Mouse (Mus musculus): ENCODE measurements around the gene Pacsin3. TPM values are rescaled to one million over a fixed set of nuclear protein-coding genes. Genes with fewer than 3 reads are reported as not detected.

Gene Pacsin3
- polyA plus RNA-seq, 1 experiment, result 17.0 TPM

DNA sequence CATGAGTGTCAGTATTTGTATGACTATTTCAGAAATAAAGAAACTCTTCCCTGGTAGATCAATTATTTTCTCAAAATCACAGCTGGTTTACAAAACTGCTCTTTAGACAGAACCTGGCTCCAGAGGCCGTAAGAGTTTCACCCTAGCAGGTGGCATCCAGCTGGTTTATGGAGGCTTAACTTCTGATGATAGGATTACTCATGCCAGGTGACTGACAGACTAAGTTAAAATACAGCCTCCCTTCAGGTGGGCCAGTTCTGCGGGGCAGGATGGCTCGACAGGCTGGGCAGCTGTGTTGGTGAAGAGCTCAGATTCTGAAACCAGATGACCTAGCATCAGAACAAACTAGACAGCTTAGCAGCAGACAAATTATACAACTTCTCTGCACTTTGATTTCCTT, 53.8 kb downstream of the Pacsin3 start:
- TF ChIP-seq POLR2A (IDR thresholded peaks at IDR 0.05; ENCODE audit: borderline replicate concordance, extremely low read depth, insufficient read depth, insufficient read length, poor library complexity, severe bottlenecking), result no peak
- no peak for TF ChIP-seq CTCF (IDR thresholded peaks at IDR 0.05; ENCODE audit: borderline replicate concordance, extremely low read depth, insufficient read depth, insufficient read length)
- DNase-seq (ENCODE audit: low read depth), result no peak

DNA sequence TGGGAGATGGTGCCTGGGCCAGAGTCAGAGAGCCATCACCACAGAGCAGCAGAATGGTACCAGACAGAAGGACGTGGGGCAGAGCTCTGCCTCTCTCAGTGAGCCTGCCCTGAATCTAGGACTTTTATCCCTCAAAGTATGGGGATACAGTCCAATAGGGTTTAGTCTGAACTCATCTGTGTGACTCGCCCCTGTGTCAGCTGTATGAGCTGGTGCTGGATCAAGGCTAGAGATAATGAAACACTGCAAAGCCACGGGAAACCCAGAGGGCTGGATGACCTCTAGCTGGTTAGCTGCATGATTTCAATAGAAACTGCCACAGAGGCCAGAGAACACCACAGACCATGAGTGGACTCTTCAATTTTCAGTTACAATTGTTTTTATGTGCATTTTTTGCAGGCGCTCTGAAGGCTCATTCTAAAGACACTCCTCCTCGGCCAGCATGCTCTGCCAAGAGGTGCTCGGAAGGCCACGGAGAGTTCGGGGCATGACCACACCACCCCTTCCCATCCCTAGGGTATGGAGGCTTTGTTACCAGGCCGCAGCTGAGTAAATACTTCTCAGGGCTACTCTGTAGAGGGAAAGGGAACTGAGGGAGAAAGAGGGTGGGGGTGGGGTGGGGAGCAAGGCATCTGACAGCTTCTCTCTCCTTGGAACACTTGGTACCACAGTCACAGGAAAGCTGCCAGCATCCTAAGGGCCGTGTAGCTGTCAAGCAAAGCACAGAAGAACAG, 57.0 kb downstream of the Pacsin3 start:
- no peak for TF ChIP-seq CTCF (IDR thresholded peaks at IDR 0.05; ENCODE audit: borderline replicate concordance, extremely low read depth, insufficient read depth, insufficient read length)
- no peak for TF ChIP-seq POLR2A (IDR thresholded peaks at IDR 0.05; ENCODE audit: borderline replicate concordance, extremely low read depth, insufficient read depth, insufficient read length, poor library complexity, severe bottlenecking)
- DNase-seq (ENCODE audit: low read depth), result peak; percentile 51

DNA sequence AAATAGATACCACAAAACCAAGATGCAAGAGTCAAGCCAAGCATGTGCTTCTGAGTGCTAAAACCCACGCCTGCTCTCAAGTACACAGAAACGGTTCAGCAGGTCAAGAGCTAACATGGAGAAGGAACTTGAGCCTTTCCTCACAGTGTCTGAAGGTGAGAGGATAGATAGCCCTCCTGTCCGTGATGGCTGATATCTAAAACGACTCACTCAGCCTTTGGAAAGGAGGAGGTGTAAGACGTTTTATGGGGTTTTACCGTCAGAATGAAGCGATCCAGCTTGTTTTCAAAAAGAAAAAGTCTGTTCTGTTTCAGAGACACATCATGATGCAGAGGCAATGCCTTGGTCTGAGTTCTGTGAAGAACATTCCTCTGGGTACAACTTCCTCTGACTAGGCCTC, 58.4 kb downstream of the Pacsin3 start:
- no peak for TF ChIP-seq POLR2A (IDR thresholded peaks at IDR 0.05; ENCODE audit: borderline replicate concordance, extremely low read depth, insufficient read depth, insufficient read length, poor library complexity, severe bottlenecking)
- TF ChIP-seq CTCF (IDR thresholded peaks at IDR 0.05; ENCODE audit: borderline replicate concordance, extremely low read depth, insufficient read depth, insufficient read length), result no peak
- DNase-seq (ENCODE audit: low read depth), result no peak

Other genes with a start within 250 kb of the Pacsin3 start
- 0.83 and 1.1 TPM in 2 replicates for gene Rapsn, start 220.3 kb upstream of the Pacsin3 start, polyA plus RNA-seq (2012; rRNA removed)
- gene Psmc3, start 201.9 kb upstream of the Pacsin3 start, polyA plus RNA-seq (2012; rRNA removed), result 159 and 160 TPM in 2 replicates
- 50.7 and 58.1 TPM in 2 replicates for gene Slc39a13, start 185.5 kb upstream of the Pacsin3 start, polyA plus RNA-seq (2012; rRNA removed)
- 5.1 and 5.3 TPM in 2 replicates for gene Spi1, start 173.6 kb upstream of the Pacsin3 start, polyA plus RNA-seq (2012; rRNA removed)
- 0.03 TPM in 1 of 2 replicates, not detected in the other for gene Mybpc3, start 137.8 kb upstream of the Pacsin3 start, polyA plus RNA-seq (2012; rRNA removed)
- 71.0 and 107 TPM in 2 replicates for gene Madd, start 72.1 kb upstream of the Pacsin3 start, polyA plus RNA-seq (2012; rRNA removed)
- gene Nr1h3, start 53.1 kb upstream of the Pacsin3 start, polyA plus RNA-seq (2012; rRNA removed), result 3.3 and 3.9 TPM in 2 replicates
- gene Acp2, start 53.1 kb upstream of the Pacsin3 start, polyA plus RNA-seq (2012; rRNA removed), result 33.5 and 41.2 TPM in 2 replicates
- gene Ddb2, start 19.0 kb upstream of the Pacsin3 start, polyA plus RNA-seq (2012; rRNA removed), result 25.2 and 39.5 TPM in 2 replicates
- gene Arfgap2, start 9.0 kb downstream of the Pacsin3 start, polyA plus RNA-seq (2012; rRNA removed), result 29.4 and 40.3 TPM in 2 replicates
- gene 1110051M20Rik, start 188.8 kb downstream of the Pacsin3 start, polyA plus RNA-seq (2012; rRNA removed), result 82.7 and 86.3 TPM in 2 replicates
- gene Lrp4, start 201.6 kb downstream of the Pacsin3 start, polyA plus RNA-seq (2012; rRNA removed), result 9.0 and 12.4 TPM in 2 replicates